ENCODE assay signal across 2 mouse cellular contexts in the genomic region with DNA sequence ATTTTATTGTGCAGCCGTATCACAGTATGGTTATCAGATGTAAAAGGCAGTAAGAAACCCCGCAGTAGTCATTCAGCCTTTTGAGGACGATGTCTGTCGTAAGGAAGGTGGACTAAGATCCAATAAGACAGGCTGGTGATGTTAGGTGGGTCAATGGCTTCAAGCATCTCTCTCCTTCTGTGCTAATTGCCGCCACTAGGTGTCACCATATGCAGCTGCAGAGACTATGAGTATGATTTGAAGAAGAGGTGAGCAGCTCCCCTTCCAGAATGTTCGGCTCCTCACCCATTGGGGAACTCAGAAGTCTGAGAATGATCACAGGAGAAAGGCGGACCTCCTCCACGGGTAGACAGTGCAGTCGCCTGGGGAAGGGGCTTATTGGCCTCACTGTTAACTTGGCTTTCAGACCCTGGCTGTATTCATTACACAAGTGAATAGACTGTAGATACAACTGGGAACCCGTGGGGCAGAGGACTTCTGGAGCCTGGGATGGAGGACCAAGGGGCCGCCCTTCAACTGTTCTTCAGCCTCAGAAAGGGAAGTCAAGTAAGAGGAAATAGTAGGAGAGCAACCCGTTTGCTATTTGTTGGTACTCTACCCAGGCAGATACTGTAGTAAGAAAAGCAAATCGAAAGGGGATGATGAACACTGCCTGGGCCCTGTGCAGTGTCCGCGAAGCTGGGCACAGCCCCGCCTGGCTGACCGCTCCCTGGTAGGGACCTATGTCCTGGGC.
TF ChIP-seq lines count a peak whose summit lies in the region.

No protein-coding gene starts in this region.

TF ChIP-seq in CH12.LX, 34 proteins besides CTCF, POLR2A, EP300 and RAD21 (continued from another document):
- no peak for TF ChIP-seq GABPA (IDR thresholded peaks at IDR 0.05; ENCODE audit: insufficient replicate concordance, low read depth, low read length)
- TF ChIP-seq USF2 (conservative IDR thresholded peaks at IDR 0.05; ENCODE audit: low read depth, low read length): no peak
- TF ChIP-seq ZKSCAN1 (IDR thresholded peaks at IDR 0.05; ENCODE audit: borderline replicate concordance, low read depth, low read length): no peak
- TF ChIP-seq SIN3A (IDR thresholded peaks at IDR 0.05; ENCODE audit: low read length): no peak
- TF ChIP-seq UBTF (IDR thresholded peaks at IDR 0.05; ENCODE audit: low read depth, low read length): no peak
- TF ChIP-seq SMC3 (IDR thresholded peaks at IDR 0.05; ENCODE audit: low read depth, low read length): no peak
- TF ChIP-seq PAX5 (IDR thresholded peaks at IDR 0.05; ENCODE audit: low read length): no peak
- TF ChIP-seq TBP (conservative IDR thresholded peaks at IDR 0.05; ENCODE audit: low read depth, low read length): no peak
- no peak for TF ChIP-seq MEF2A (IDR thresholded peaks at IDR 0.05; ENCODE audit: borderline replicate concordance, low read depth, low read length)
TF ChIP-seq in CH12.LX: peak in this region for 0.

TF ChIP-seq in myocyte, 11 proteins besides CTCF, POLR2A, EP300 and RAD21 (continued from another document):
- TF ChIP-seq SRF (IDR thresholded peaks at IDR 0.05; ENCODE audit: control insufficient read depth, insufficient read length, low read depth) (no peak), E2F4 (IDR thresholded peaks at IDR 0.05; ENCODE audit: insufficient read depth) (no peak)
